Mouse (Mus musculus) left cerebral cortex, adult 11 months (tissue): ENCODE data around the gene Tmem127.
"Not testable (repeated sequence)": the region's sequence is repeated elsewhere in the genome, so short reads cannot be mapped to it uniquely, and the experiment has no call there.

Source experiments
- DNase-seq: peaks from one replicate; pipeline ENCODE4 v3.0.0; 2022; ENCODE audit warnings: low spot score

Tmem127 gene

GRCm38 (mm10) chr2:127269491-127270299 lies 22.0 kb downstream of the Tmem127 start, which contains the start of gene Stard7:
Gene Stard7 (plus strand): TSS chr2:127270218.
- peak; percentile 94 for DNase-seq

GRCm38 (mm10) chr2:127270300-127271041 lies 22.8 kb downstream of the Tmem127 start:
- peak; percentile 81 for DNase-seq

GRCm38 (mm10) chr2:127271042-127271515 lies 23.4 kb downstream of the Tmem127 start:
- no peak for DNase-seq

GRCm38 (mm10) chr2:127272049-127272448 lies 24.3 kb downstream of the Tmem127 start:
- not testable (repeated sequence) for DNase-seq

GRCm38 (mm10) chr2:127272806-127273205 lies 25.1 kb downstream of the Tmem127 start:
- DNase-seq, result no peak

GRCm38 (mm10) chr2:127274590-127274989 lies 26.9 kb downstream of the Tmem127 start:
- DNase-seq, result no peak

- no peak for DNase-seq
Measured at GRCm38 (mm10) chr2:127275551-127276320, 28.0 kb downstream of the Tmem127 start.

- DNase-seq, result no peak
Measured at GRCm38 (mm10) chr2:127278162-127278561, 30.5 kb downstream of the Tmem127 start.

GRCm38 (mm10) chr2:127292250-127292649 lies 44.5 kb downstream of the Tmem127 start:
- no peak for DNase-seq

GRCm38 (mm10) chr2:127297001-127297805 lies 49.5 kb downstream of the Tmem127 start:
- no peak for DNase-seq

GRCm38 (mm10) chr2:127298056-127298455 lies 50.3 kb downstream of the Tmem127 start:
- DNase-seq, result no peak

- no peak for DNase-seq
Measured at GRCm38 (mm10) chr2:127300701-127301100, 53.0 kb downstream of the Tmem127 start.

- DNase-seq, result no peak
Measured at GRCm38 (mm10) chr2:127301883-127302282, 54.2 kb downstream of the Tmem127 start.

- DNase-seq, result not testable (repeated sequence)
Measured at GRCm38 (mm10) chr2:127304192-127304591, 56.5 kb downstream of the Tmem127 start.

- no peak for DNase-seq
Measured at GRCm38 (mm10) chr2:127304609-127305210, 57.0 kb downstream of the Tmem127 start.

GRCm38 (mm10) chr2:127306123-127306522 lies 58.4 kb downstream of the Tmem127 start:
- DNase-seq, result no peak

- no peak for DNase-seq
Measured at GRCm38 (mm10) chr2:127307179-127307578, 59.5 kb downstream of the Tmem127 start.

- no peak for DNase-seq
Measured at GRCm38 (mm10) chr2:127308660-127309059, 61.0 kb downstream of the Tmem127 start.

GRCm38 (mm10) chr2:127310246-127310645 lies 62.5 kb downstream of the Tmem127 start:
- DNase-seq, result no peak

- DNase-seq, result no peak
Measured at GRCm38 (mm10) chr2:127310685-127311084, 63.0 kb downstream of the Tmem127 start.
